Mouse (Mus musculus) MEL (cell line): ENCODE data around the gene Thg1l.

ENCODE experiments used
- CTCF ChIP-seq, 3 experiments: IDR thresholded peaks in 2 of 3; conservative IDR thresholded peaks in 1 of 3; 2 replicates each; pipeline ENCODE4 v1.5.1; 2011 to 2012; ENCODE audit warnings: low read length in 3 of 3, low read depth in 2 of 3, mild to moderate bottlenecking in 2 of 3, improper control_type of control experiment in 1 of 3, inconsistent platforms in 1 of 3, mixed read lengths in 1 of 3, moderate library complexity in 1 of 3; ENCODE audit not compliant: control insufficient read depth in 1 of 3, insufficient read depth in 1 of 3, poor library complexity in 1 of 3, severe bottlenecking in 1 of 3
- E2F4 ChIP-seq: IDR thresholded peaks from 2 replicates; pipeline ENCODE4 v1.6.1; 2011; ENCODE audit warnings: low read depth, low read length, improper control_type of control experiment, borderline replicate concordance
- KAT2A ChIP-seq: conservative IDR thresholded peaks from 2 replicates; pipeline ENCODE4 v1.6.1; 2012; ENCODE audit warnings: low read depth, low read length, improper control_type of control experiment, inconsistent platforms
- MAFK ChIP-seq: IDR thresholded peaks from 2 replicates; pipeline ENCODE4 v1.6.1; 2011; ENCODE audit warnings: low read depth, mild to moderate bottlenecking, low read length, improper control_type of control experiment, borderline replicate concordance
- MYC ChIP-seq: IDR thresholded peaks from 2 replicates; pipeline ENCODE4 v1.6.1; 2011; ENCODE audit warnings: low read depth, mild to moderate bottlenecking, low read length, improper control_type of control experiment, moderate library complexity
- NELFE ChIP-seq: IDR thresholded peaks from 2 replicates; pipeline ENCODE4 v1.6.1; 2011; ENCODE audit warnings: low read depth, low read length, improper control_type of control experiment
- POLR2A ChIP-seq, 2 experiments: IDR thresholded peaks; 2 replicates each; pipeline ENCODE4 v1.6.1; 2011 to 2012; ENCODE audit warnings: low read length in 2 of 2, mild to moderate bottlenecking in 2 of 2, control low read depth in 1 of 2, improper control_type of control experiment in 1 of 2, low read depth in 1 of 2, moderate library complexity in 1 of 2; ENCODE audit not compliant: control insufficient read depth in 1 of 2, insufficient read depth in 1 of 2, poor library complexity in 1 of 2
- ZNF384 ChIP-seq: IDR thresholded peaks from 2 replicates; pipeline ENCODE4 v1.6.1; 2012; ENCODE audit warnings: low read depth, mild to moderate bottlenecking, inconsistent platforms, low read length, improper control_type of control experiment

DNA sequence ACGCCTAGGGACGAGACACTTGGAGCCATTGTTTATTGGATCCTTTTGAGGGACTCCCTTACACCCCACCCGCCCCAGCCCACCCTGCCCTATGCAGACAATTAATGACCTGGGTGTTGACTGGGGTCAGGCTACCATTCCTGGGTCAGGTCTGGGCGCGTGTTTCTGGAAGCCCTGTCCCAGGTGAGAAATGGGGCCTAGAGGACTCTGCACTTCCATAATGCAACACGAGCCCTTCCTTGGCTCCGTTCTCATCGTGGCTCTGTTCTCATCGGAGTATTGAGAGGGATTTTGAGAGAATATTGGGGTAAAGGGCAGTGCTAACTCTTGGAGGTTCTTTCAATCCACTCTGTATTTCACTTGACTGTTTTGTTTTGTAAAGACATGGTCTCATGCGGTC lies 39.1 kb downstream of the Thg1l start:
- TF ChIP-seq E2F4 = no peak
- no peak for TF ChIP-seq CTCF (IDR thresholded peaks at IDR 0.05 in 2 of 3, conservative IDR thresholded peaks at IDR 0.05 in 1 of 3; ENCODE audit: control insufficient read depth in 1 of 3, insufficient read depth in 1 of 3, low read depth in 2 of 3, low read length in 3 of 3, poor library complexity in 1 of 3, severe bottlenecking in 1 of 3)
- TF ChIP-seq POLR2A (IDR thresholded peaks at IDR 0.05; ENCODE audit: control insufficient read depth in 1 of 2, insufficient read depth in 1 of 2, low read depth in 1 of 2, low read length in 2 of 2, poor library complexity in 1 of 2) = no peak
- TF ChIP-seq NELFE = no peak
- no peak for TF ChIP-seq MYC
- TF ChIP-seq MAFK = no peak
- TF ChIP-seq ZNF384 = no peak
- TF ChIP-seq KAT2A = no peak
